8 mouse cellular contexts compared by ENCODE assay signal in the genomic region with DNA sequence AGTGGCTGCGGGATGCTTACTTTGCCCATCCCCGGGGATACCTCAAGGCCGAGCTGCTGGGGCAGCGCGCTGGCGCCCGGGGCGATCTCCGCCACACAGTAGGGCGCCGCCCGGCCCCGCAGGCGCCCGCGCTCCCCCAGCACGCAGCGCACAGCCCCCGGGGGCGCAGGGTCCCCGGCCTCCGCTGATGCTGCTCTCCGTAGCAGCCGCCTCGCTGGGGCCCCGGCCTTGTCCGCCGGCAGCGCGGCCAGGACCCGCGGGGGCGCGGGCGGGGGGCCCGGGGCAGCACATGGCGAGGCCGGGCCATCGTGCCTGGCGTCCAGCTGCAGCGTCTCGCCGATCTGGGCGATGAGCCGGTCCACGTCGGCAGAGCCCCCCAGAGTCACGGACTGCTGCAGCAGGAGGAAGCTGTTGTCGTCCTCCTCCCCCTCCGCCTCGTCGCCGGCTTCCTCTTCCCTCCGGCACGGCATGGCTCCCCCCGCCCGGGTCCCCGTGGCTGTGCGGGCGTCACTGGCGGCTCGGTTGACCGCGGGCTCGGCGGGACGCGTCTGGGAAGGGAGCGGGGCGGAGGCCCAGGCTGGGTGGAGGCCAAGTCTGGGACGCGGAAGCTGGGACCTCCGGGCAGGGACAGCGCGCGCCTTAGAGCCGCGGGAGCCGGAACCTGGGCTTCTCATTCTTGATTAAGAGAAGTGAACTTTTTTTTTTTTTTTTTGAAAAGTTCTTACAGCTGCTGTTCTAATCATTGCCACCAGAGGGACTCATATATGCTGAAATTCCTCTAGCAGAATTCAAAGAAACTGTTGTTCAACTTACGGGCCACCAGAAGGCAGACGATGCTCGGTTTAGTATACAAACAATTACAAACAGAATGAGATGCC. TPM values are rescaled to one million over a fixed set of nuclear protein-coding genes. Genes with fewer than 3 reads are reported as not detected.
DNase-seq lines count a peak whose midpoint lies in the region; ATAC-seq lines count a peak whose summit lies in the region.

Gene Peg12 (minus strand): TSS at position 633 of the 878 bp plus-strand sequence.

- H3K9ac ChIP-seq in intestine, embryonic 14.5 days (ENCODE audit: low read length) = peak within 1 kb of the TSS; percentile 80
- peak within 1 kb of the TSS; percentile 94 for H3K9ac ChIP-seq in midbrain, embryonic 11.5 days (ENCODE audit: low read length)

- peak within 1 kb of the TSS; percentile 45 for H3K4me2 ChIP-seq in intestine, embryonic 14.5 days (ENCODE audit: low read length)
- peak within 1 kb of the TSS; percentile 56 for H3K4me2 ChIP-seq in midbrain, embryonic 11.5 days

- WGBS in intestine, embryonic 14.5 days = 20% methylated on average over 65 of the region's 82 CpGs
- WGBS in limb, embryonic 10.5 days = 15% methylated on average over 75 of the region's 82 CpGs
- WGBS in midbrain, embryonic 11.5 days = 17% methylated on average over 61 of the region's 82 CpGs

- DNase-seq in CD4-positive, CD25-positive, alpha-beta regulatory T cell, adult 2 months (ENCODE audit: low read depth, low spot score) = peak; percentile 2
- DNase-seq in cerebellum, postnatal 4 days (ENCODE audit: low spot score in 2 of 2) = peak; percentile 32 to 39
- DNase-seq in gastrocnemius, postnatal 25 days = peak; percentile 54
- DNase-seq in intestine, embryonic 14.5 days (ENCODE audit: low spot score) = peak; percentile 84
- DNase-seq in limb, embryonic 10.5 days (ENCODE audit: low spot score) = peak; percentile 67
- DNase-seq in midbrain, embryonic 11.5 days (ENCODE audit: low spot score, missing footprints) = peak; percentile 95
- DNase-seq in spleen, postnatal 10 days (ENCODE audit: low spot score in 2 of 2) = peak; percentile 21 to 38

- no peaks in the 10 kb centered on the region for H3K9me3 ChIP-seq in intestine, embryonic 14.5 days (ENCODE audit: control insufficient read depth, low read length)
- H3K9me3 ChIP-seq in limb, embryonic 10.5 days (replicated peaks) = no peaks in the 10 kb centered on the region
- H3K9me3 ChIP-seq in midbrain, embryonic 11.5 days (ENCODE audit: control insufficient read depth, low read length) = peaks cover 3% of the 10 kb centered on the region; the same call in 1 of the 2 replicates

- peak within 1 kb of the TSS; percentile 45 for H3K4me3 ChIP-seq in intestine, embryonic 14.5 days (ENCODE audit: low read depth, low read length)
- peak within 1 kb of the TSS; percentile 65 for H3K4me3 ChIP-seq in limb, embryonic 10.5 days
- peak within 1 kb of the TSS; percentile 68 for H3K4me3 ChIP-seq in midbrain, embryonic 11.5 days (ENCODE audit: low read depth, low read length)

- H3K36me3 ChIP-seq in intestine, embryonic 14.5 days (ENCODE audit: control insufficient read depth, insufficient read depth, low read length) = no peaks in the 10 kb centered on the region
- H3K36me3 ChIP-seq in limb, embryonic 10.5 days = no peaks in the 10 kb centered on the region
- H3K36me3 ChIP-seq in midbrain, embryonic 11.5 days (ENCODE audit: control insufficient read depth, insufficient read depth, low read length) = no peaks in the 10 kb centered on the region

- H3K27me3 ChIP-seq in intestine, embryonic 14.5 days (replicated peaks; ENCODE audit: control insufficient read depth, insufficient read depth, low read length) = no peaks in the 10 kb centered on the region
- H3K27me3 ChIP-seq in limb, embryonic 10.5 days (ENCODE audit: low read depth, poor library complexity, severe bottlenecking) = 0 out of 2 replicates have a peak, but pooled peaks cover 8% of the 10 kb centered on the region
- H3K27me3 ChIP-seq in midbrain, embryonic 11.5 days (ENCODE audit: control insufficient read depth, insufficient read depth, low read length) = no peaks in the 10 kb centered on the region

- no peaks in the 10 kb centered on the region for H3K4me1 ChIP-seq in intestine, embryonic 14.5 days (replicated peaks; ENCODE audit: control insufficient read depth, insufficient read depth, low read length)
- H3K4me1 ChIP-seq in limb, embryonic 10.5 days = 0 out of 2 replicates have a peak, but pooled peaks cover 3% of the 10 kb centered on the region
- H3K4me1 ChIP-seq in midbrain, embryonic 11.5 days (ENCODE audit: control insufficient read depth, insufficient read depth, low read length) = peaks cover 4% of the 10 kb centered on the region

- ATAC-seq in CD4-positive, CD25-positive, alpha-beta regulatory T cell, adult 4 months = no peak
- peak; percentile 87 for ATAC-seq in intestine, embryonic 14.5 days (replicated peaks; ENCODE audit: low FRiP score, low TSS enrichment, low read depth)
- peak; percentile 82 for ATAC-seq in midbrain, embryonic 11.5 days (ENCODE audit: low FRiP score)

- peak within 1 kb of the TSS; percentile 83 for H3K27ac ChIP-seq in intestine, embryonic 14.5 days (ENCODE audit: low read depth)
- peak within 1 kb of the TSS; percentile 94 for H3K27ac ChIP-seq in limb, embryonic 10.5 days
- peak within 1 kb of the TSS; percentile 92 for H3K27ac ChIP-seq in midbrain, embryonic 11.5 days (ENCODE audit: low read depth, low read length)

RNA-seq across cellular contexts. Expression of gene Peg12, which starts in this region (rescaled TPM):
- not detected for polyA plus RNA-seq in CD4-positive, CD25-positive, alpha-beta regulatory T cell, adult 4 months (2017; shearing (Covaris generic))
- total RNA-seq in gastrocnemius, postnatal 25 days (2021) = under 1 TPM; 0.70 to 1.00 TPM
- 26.4 and 31.1 TPM in 2 replicates for polyA plus RNA-seq in intestine, embryonic 14.5 days (2014; fragmentation: Nextera tagmentation; extraction: Ambion mirVana)
- 61.9 and 63.5 TPM in 2 replicates for polyA plus RNA-seq in limb, embryonic 10.5 days (2016; fragmentation: Nextera tagmentation; extraction: Ambion mirVana)
- polyA plus RNA-seq in midbrain, embryonic 11.5 days (2014; fragmentation: Nextera tagmentation; extraction: Ambion mirVana) = 77.6 and 77.8 TPM in 2 replicates

Comparison
In these comparisons a context has a peak if more than half of its experiments do, and no peak if none do; other contexts are left out.
1. RNA of gene Peg12 (polyA plus RNA-seq): 77.6 to 77.8 TPM in midbrain, embryonic 11.5 days, 61.9 to 63.5 TPM in limb, embryonic 10.5 days and 26.4 to 31.1 TPM in intestine, embryonic 14.5 days; not detected in CD4-positive, CD25-positive, alpha-beta regulatory T cell, adult 4 months; every median in the first group is over 10 times any median in the second.
2. Peak in DNase-seq in gastrocnemius, postnatal 25 days; RNA of the gene not detected or under 1 TPM.
3. DNase-seq: peak in every context shown above with its lines; median percentile 95 in midbrain, embryonic 11.5 days; 84 in intestine, embryonic 14.5 days; 67 in limb, embryonic 10.5 days; 54 in gastrocnemius, postnatal 25 days; 36 in cerebellum, postnatal 4 days; 30 in spleen, postnatal 10 days; 2 in CD4-positive, CD25-positive, alpha-beta regulatory T cell, adult 2 months.
4. Peak in every context shown above with its lines, with median percentiles within 50 percentile points of each other: H3K27ac ChIP-seq and H3K4me3 ChIP-seq.